Mouse (Mus musculus) erythroblast, adult 5-6 weeks (primary cell): Measurements from ENCODE around the gene Npb. TPM values are rescaled to one million over a fixed set of nuclear protein-coding genes. Genes with fewer than 3 reads are reported as not detected.
"Not testable (repeated sequence)": the region's sequence is repeated elsewhere in the genome, so short reads cannot be mapped to it uniquely, and the experiment has no call there.

Source experiments
- ATAC-seq: replicated peaks from 2 replicates; pipeline ENCODE4 v1.8.0; 2016; ENCODE audit warnings: moderate number of reproducible peaks, mild to moderate bottlenecking, moderate TSS enrichment, inconsistent platforms; ENCODE audit not compliant: poor library complexity, low FRiP score, severe bottlenecking
- total RNA-seq, 2 experiments: library from RNA; stranded (forward) in 1 of 2; stranded (reverse) in 1 of 2; fragments of 150-400 nt in 1 of 2; fragments of 200-764, 138-1000 nt in 1 of 2; gene quantifications; 2 replicates each; pipeline versions ENCODE4 v1.2.3 to v1.2.4; 2015 to 2017; ENCODE audit warnings: low replicate concordance in 2 of 2

Gene Npb
- total RNA-seq, 2 experiments from 2014 or later: not detected

DNA sequence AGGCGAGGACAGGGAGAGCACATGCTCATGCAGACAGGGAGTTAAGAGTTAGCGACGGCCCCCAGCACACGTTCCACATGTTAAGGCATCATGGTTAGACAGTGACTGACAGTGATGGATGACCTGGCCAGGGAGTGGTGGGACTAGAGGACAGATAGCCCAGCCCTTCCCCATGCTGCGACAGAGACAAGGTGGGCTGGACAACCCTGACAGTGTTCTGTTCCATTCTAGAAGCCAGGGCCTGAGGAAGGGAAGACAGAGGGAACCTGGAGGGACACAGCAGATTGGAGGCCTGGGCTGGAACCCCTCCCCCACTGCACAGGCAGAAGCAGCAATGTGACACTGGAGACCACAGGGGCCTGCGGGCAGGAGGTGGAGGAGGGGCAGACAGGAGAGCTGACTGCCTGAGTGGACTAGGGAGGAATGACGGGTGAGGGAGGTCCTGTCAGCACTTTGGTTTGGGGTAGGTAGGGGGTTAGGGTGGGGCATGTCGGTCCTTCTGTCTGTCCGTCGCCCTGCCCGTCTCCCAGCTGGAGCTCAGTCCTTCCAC, 29.5 kb upstream of the Npb start:
- no peak for ATAC-seq

- peak; percentile 53 for ATAC-seq
Observed at GRCm38 (mm10) chr11:120579316-120580107, 28.8 kb upstream of the Npb start.

- ATAC-seq: peak; percentile 11; the same call in 1 of the 2 replicates
Observed at GRCm38 (mm10) chr11:120580190-120580589, 28.1 kb upstream of the Npb start.

DNA sequence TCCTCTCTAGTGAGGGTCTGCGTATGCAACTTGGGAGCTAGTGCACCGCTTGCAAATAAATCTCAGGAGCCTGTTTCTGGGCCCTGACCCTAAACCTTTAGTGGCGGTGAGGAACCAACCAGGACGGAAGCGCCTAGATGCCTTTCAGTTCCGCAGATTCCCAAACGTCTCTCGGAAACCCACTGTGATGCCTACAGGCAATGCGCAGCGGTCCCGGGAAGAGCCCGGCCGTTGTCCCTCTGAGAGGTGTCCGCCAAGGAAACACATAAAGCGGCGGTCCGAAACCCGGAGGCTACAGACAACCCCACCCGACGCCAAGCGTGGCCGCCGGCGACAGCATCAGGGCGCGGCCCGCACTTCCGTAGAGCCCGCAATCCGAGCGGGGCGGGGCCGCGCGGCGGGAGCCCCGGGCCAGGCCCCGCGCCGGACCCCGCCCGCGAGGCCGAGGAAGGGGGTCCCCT, 27.4 kb upstream of the Npb start:
- ATAC-seq: peak; percentile 55

GRCm38 (mm10) chr11:120581490-120582267, 26.6 kb upstream of the Npb start, which contains the start of gene Arhgdia:
Arhgdia (minus strand) TSS chr11:120581624.
- ATAC-seq: peak; percentile 53

GRCm38 (mm10) chr11:120582268-120582981, 25.9 kb upstream of the Npb start:
- ATAC-seq: no peak

- not testable (repeated sequence) for ATAC-seq
Observed at GRCm38 (mm10) chr11:120582982-120583293, 25.3 kb upstream of the Npb start.

DNA sequence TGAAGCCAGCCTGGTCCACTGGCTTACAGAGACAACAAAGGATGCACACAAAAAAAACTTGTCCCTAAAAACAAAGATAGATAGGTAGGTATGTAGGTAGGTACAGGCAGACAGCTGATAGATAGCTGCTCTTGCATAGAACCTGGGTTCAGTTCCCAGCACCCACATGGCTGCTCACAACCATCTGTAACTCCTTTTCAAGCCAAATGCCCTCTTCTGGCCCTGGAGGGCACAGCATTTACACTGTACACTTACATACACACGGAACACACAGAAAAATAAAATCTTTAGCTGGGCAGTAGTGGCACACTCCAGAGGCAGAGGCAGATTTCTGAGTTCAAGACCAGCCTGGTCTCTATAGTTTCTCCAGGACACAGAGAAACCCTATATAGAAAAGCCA, 24.3 kb upstream of the Npb start:
- ATAC-seq: no peak

DNA sequence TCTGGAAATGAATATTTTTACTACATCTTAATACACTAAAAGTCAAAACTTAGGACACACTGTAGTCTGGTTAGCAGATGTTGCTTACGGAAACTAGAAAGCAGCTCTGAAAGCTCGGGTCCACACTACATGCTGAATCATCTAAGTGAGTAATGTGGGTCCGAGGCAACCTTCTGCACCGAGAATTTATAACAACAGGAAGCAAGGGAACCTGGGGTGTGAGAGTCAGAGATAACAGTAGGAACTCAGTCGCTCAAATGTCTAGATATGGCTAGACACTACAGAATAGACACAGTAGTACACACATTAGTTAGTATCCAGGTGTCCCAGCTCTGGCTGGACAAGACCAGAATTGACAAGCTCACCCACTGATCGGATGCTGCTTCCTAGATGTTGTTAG, 19.7 kb upstream of the Npb start:
- no peak for ATAC-seq

GRCm38 (mm10) chr11:120597240-120598235, 10.7 kb upstream of the Npb start:
- 0 out of 2 replicates have a peak, but pooled peaks have one; percentile 20 for ATAC-seq

- peak; percentile 90 for ATAC-seq
Observed at GRCm38 (mm10) chr11:120598283-120598989, 9.8 kb upstream of the Npb start, which contains the start of the genes Alyref and Anapc11. Alyref (minus strand) TSS chr11:120598365. Anapc11 (plus strand) TSS chr11:120598421.

- ATAC-seq: peak; percentile 27; the same call in 1 of the 2 replicates
Observed at GRCm38 (mm10) chr11:120598990-120599549, 9.2 kb upstream of the Npb start.

DNA sequence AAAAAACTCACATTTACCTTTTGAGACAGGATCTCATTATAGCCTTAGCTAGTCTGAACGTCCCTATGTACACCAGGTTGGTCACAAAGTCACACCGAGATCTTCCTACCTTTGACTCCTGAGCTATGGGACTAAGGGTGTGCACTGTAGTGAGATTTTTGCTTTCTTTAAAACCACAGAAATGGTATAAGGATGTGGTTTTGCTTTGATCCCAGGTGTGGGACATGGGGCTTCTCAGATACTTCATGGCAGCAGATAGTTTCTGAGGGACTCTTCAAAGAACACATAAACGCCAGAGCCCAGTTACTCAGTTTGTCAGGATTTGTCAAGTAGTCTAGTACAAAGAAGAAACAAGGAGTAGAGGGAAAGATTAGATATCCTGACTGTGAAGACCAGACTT, 7.6 kb upstream of the Npb start:
- ATAC-seq: no peak

DNA sequence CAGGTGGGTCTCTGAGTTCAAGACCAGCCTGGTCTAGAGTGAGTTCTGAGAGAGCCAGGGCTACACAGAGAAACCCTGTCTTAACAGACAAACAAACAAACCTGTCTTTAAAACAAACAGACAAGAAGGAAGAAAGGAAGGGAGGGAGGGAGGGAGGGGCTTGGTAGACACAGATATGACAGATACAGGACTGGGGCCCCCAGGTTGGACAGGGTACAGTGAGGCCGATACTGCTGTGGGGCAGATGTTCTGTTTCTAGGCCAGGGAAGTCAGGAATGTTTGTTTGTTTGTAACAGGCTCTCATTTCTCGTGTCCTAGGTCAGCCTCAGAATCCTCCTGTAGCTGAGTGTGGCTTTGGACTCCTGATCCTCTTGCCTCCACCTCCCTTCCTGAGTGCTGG, 4.7 kb upstream of the Npb start:
- ATAC-seq: no peak

- ATAC-seq: no peak
Observed at GRCm38 (mm10) chr11:120605667-120606066, 2.6 kb upstream of the Npb start.

GRCm38 (mm10) chr11:120606764-120607163, 1.5 kb upstream of the Npb start:
- ATAC-seq: no peak

- no peak for ATAC-seq
Observed at GRCm38 (mm10) chr11:120609250-120609649, 973 bp downstream of the Npb start.
